Mouse (Mus musculus) ES-Bruce4 (cell line): Measurements from ENCODE around the gene Fosl2.

Source experiments
- CTCF ChIP-seq: IDR thresholded peaks from one replicate; pipeline ENCODE4 v1.8.1; 2011; ENCODE audit warnings: low read depth, low read length
- POLR2A ChIP-seq: IDR thresholded peaks from one replicate; pipeline ENCODE4 v1.8.1; 2011; ENCODE audit warnings: low read length; ENCODE audit not compliant: insufficient read depth

GRCm38 (mm10) chr5:32135336-32136206 is at the start of gene Fosl2:
- no peak for TF ChIP-seq POLR2A
- no peak for TF ChIP-seq CTCF
